Mouse (Mus musculus) bone marrow, adult 2 months (tissue): ENCODE results near the gene Gm19935. TPM values are rescaled to one million over a fixed set of nuclear protein-coding genes. Genes with fewer than 3 reads are reported as not detected.
A peak's percentile ranks its signal among the peaks of the same experiment; 100 is the strongest.

Source experiments
- H3K27ac ChIP-seq: fragments of 200-500 bp; 2 replicates; pipeline ENCODE4 v1.5.1; 2012; ENCODE audit warnings: low read depth, mild to moderate bottlenecking, control low read depth, inconsistent platforms, low read length; ENCODE audit not compliant: control insufficient read depth, poor library complexity, insufficient read depth
- H3K4me1 ChIP-seq: fragments of 200-500 bp; 2 replicates; pipeline ENCODE4 v1.6.1; 2011; ENCODE audit warnings: low read length; ENCODE audit not compliant: control insufficient read depth, insufficient read depth
- H3K4me3 ChIP-seq: fragments of 200-500 bp; replicated peaks from 2 replicates; pipeline ENCODE3; 2011; ENCODE audit warnings: mild to moderate bottlenecking, low read depth, low read length, control low read depth; ENCODE audit not compliant: control insufficient read depth
- CTCF ChIP-seq: fragments of 200-500 bp; IDR thresholded peaks from 2 replicates; pipeline ENCODE4 v1.5.1; 2011; ENCODE audit warnings: low read length, control low read depth; ENCODE audit not compliant: control insufficient read depth, insufficient read depth
- POLR2A ChIP-seq: fragments of 200-500 bp; IDR thresholded peaks from 2 replicates; pipeline ENCODE4 v1.6.1; 2011; ENCODE audit warnings: low read depth, mild to moderate bottlenecking, control low read depth, low read length, borderline replicate concordance; ENCODE audit not compliant: control insufficient read depth
- WGBS: fragments of 180-500 bp; shearing (Covaris S2); methylation state at CpG from one replicate; pipeline ENCODE4 v1.1.7; 2018; 5-methylcytosine and 5-hydroxymethylcytosine counted together
- polyA plus RNA-seq: library from polyadenylated mRNA; stranded (reverse); fragments of >200 nt; gene quantifications from 2 replicates; pipeline ENCODE4 v1.2.4, GENCODE M21; 2011; ENCODE audit warnings: low replicate concordance; ENCODE audit not compliant: missing spikeins, insufficient read depth, insufficient read length

The Gm19935 gene
- polyA plus RNA-seq, 1 experiment = 1.6 TPM

GRCm38 (mm10) chr8:90834321-90834672, 17.1 kb upstream of the Gm19935 start:
- H3K4me3 ChIP-seq = no peak overlapping the region
- H3K27ac ChIP-seq = peak overlapping the region; percentile 9
- TF ChIP-seq CTCF (no peak), POLR2A (no peak)
- H3K4me1 ChIP-seq = peaks cover 3% of the 10 kb centered on the region; the same call in 1 of the 2 replicates
- WGBS = 26% methylated on average over 3 of the region's 3 CpGs

DNA sequence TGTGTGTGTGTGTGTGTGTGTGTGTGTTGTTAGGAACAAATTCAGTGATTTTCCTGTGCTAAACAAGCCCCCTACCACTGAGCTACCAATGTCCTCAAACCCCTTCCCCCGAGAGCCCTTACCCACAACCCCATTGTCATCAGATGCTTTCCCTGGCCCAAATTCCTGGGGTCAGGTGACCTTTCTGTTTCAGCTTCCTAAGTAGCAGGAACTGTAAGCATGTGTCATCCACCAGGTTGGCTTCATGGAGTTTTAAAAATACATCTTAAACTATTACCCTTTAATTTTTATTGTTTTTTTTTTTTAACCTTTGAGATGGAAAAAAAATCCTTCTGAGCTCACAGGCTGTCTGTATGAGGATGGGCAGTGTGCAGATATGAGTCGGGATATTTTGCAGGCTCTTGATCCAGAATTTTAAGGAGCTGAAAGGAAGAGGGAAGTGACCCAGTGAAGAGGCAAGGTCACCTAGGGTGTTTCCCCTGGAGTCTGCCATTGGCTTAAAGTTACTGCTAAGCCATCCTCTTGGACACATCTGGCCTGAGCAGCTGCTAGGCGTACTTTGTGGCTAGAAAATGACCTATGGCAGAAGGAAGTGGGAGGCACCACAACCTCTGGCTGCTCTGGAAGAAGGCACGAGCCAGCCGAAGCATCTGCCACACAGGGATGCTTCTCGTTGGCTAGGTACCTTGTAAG, 16.6 kb upstream of the Gm19935 start:
- 25% methylated on average over 6 of the region's 6 CpGs for whole genome bisulfite sequencing
- Histone ChIP-seq H3K4me1 (peaks cover 3% of the 10 kb centered on the region; the same call in 1 of the 2 replicates), H3K27ac (peak overlapping the region; percentile 9; the same call in 1 of the 2 replicates), H3K4me3 (no peak overlapping the region)
- no peak for TF ChIP-seq POLR2A
- no peak for TF ChIP-seq CTCF

DNA sequence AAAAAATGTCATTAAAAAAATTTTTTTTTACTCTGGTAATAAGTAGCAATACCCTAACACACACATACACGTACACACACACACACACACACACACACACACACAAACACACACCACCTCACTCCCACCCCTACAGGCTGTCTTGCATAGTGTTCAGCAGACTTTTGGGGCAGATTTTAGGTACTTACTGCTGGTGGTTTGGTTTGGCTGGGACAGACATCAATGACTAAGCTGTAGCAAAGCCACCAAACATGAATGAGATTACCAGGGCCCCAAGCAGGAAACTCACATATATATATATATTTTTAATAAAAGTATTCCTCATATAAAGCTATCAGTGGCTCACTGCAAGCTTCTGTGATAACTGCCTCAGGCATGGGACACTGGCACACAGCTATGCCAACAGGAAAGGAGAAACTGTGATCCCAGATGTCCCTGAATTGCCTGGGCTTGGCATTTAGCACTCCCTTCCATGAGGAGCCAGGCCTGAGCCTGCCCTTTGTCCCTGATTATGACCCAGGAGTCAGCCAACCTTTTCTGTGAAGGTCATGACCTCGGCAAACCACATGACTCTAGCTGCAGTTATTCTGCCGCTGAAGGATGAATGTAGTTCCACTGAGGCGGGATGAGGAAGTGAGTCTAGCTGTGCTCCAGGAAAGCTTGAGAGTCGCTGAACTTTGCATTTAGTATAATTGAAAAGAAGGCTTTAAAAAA, 15.5 kb upstream of the Gm19935 start:
- peaks cover 3% of the 10 kb centered on the region; the same call in 1 of the 2 replicates for H3K4me1 ChIP-seq
- H3K27ac ChIP-seq = no peak overlapping the region
- TF ChIP-seq CTCF = no peak
- no peak for TF ChIP-seq POLR2A
- no peak overlapping the region for H3K4me3 ChIP-seq
- 17% methylated on average over 5 of the region's 5 CpGs for WGBS

GRCm38 (mm10) chr8:90830980-90831379, 13.8 kb upstream of the Gm19935 start:
- no peak for TF ChIP-seq CTCF
- TF ChIP-seq POLR2A = no peak
- Histone ChIP-seq H3K4me3 (no peak overlapping the region), H3K27ac (no peak overlapping the region), H3K4me1 (peaks cover 3% of the 10 kb centered on the region; the same call in 1 of the 2 replicates)
- 30% methylated on average over 8 of the region's 8 CpGs for WGBS

DNA sequence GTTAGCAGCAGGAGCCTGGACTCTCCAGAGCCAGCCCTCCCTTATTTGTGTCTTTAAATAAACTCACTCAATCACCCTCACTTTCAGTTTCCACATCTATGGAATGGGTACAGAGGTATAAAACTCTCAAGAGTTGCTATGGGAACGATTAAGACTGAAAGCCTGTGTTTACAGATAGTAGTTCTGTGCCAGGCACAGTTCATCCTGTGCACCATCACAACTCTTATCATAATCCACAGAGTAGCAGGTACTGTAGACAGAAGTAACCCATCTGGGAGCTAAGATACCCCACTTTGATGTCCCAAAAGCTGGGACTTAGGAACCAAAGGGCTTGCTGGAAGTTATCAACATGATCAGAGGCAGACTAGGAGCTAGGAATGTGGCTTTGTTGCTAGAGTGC, 12.6 kb upstream of the Gm19935 start:
- Histone ChIP-seq H3K4me1 (peaks cover 3% of the 10 kb centered on the region; the same call in 1 of the 2 replicates), H3K27ac (no peak overlapping the region), H3K4me3 (no peak overlapping the region)
- TF ChIP-seq POLR2A = no peak
- TF ChIP-seq CTCF = no peak
- 75% methylated on average over 1 of the region's 1 CpGs for WGBS

DNA sequence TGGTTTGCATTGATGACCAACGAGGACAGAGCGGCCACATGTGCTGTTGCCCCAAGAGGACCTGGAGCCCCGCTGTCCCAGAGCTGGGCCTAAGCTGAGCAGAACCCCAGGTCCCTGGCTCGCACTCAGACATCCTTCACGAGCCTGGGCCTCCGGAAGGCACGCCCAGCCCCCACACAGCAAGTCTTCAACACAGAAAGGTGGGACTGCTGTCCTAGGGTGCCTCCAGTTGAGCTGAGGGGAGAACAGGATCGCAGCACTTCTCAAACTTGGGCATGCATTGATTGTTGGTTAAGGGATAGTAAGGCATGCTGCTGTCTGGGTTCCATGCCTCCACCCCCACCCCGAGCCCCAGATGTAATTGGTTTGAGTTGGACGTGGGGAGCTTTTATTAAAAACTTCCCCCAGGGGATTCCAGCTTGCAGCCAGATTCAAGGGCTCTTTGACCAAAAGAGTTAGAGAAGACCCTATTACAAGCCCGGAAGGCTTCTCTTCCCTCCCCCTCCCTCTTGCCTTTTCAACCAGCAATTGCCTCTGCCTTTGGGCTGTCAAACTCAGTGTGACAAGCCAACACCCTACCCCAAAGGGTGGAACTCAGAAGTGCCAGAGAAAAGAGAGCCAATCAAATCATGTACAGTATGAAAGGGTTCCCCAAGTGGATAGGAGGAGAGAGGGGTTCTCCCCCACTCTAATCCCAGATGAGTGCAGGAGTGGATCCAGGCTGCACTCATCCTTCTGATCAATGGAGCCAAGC, 12.0 kb upstream of the Gm19935 start:
- H3K27ac ChIP-seq = peak overlapping the region; percentile 50
- WGBS = 7% methylated on average over 11 of the region's 11 CpGs
- TF ChIP-seq POLR2A (no peak; the same call in 1 of the 2 replicates), CTCF (no peak)
- H3K4me1 ChIP-seq = peaks cover 2% of the 10 kb centered on the region; the same call in 1 of the 2 replicates
- peak overlapping the region; percentile 74 for H3K4me3 ChIP-seq

GRCm38 (mm10) chr8:90828181-90828986, 11.2 kb upstream of the Gm19935 start, which contains the start of gene Chd9:
Chd9 (plus strand) TSS chr8:90828352.
- 10% methylated on average over 39 of the region's 39 CpGs for WGBS
- peak; percentile 96 for TF ChIP-seq CTCF
- peak; percentile 41; the same call in 1 of the 2 replicates for TF ChIP-seq POLR2A
- H3K4me1 ChIP-seq = no peaks in the 10 kb centered on the region; the same call in 1 of the 2 replicates
- H3K4me3 ChIP-seq = peak within 1 kb of the TSS; percentile 74
- H3K27ac ChIP-seq = peak within 1 kb of the TSS; percentile 50
